Mouse (Mus musculus) heart, embryonic 11.5 days (tissue): ENCODE measurements around the gene Cog8. TPM values are rescaled to one million over a fixed set of nuclear protein-coding genes. Genes with fewer than 3 reads are reported as not detected.
"Not testable (repeated sequence)": the region's sequence is repeated elsewhere in the genome, so short reads cannot be mapped to it uniquely, and the experiment has no call there.

ENCODE experiments used
- ATAC-seq: fragments of 200-750 bp; cut with Nextera tagmentation; replicated peaks from 2 replicates; pipeline ENCODE4 v1.8.0; 2017; ENCODE audit warnings: moderate library complexity; ENCODE audit not compliant: insufficient number of reproducible peaks, low FRiP score, low TSS enrichment
- H3K27ac ChIP-seq: fragments of 300-500 bp; sonication (generic); 2 replicates; pipeline ENCODE4 v1.5.1; 2014; ENCODE audit warnings: mild to moderate bottlenecking, low read depth, low read length
- H3K27me3 ChIP-seq: fragments of 300-500 bp; sonication (generic); 2 replicates; pipeline ENCODE4 v1.6.1; 2014; ENCODE audit warnings: mild to moderate bottlenecking, low read length, mixed read lengths; ENCODE audit not compliant: control insufficient read depth, insufficient read depth
- H3K36me3 ChIP-seq: fragments of 300-500 bp; sonication (generic); 2 replicates; pipeline ENCODE4 v1.6.1; 2014; ENCODE audit warnings: mild to moderate bottlenecking, low read length, moderate library complexity, mixed read lengths; ENCODE audit not compliant: control insufficient read depth, insufficient read depth
- H3K4me1 ChIP-seq: fragments of 300-500 bp; sonication (generic); 2 replicates; pipeline ENCODE4 v1.6.1; 2014; ENCODE audit warnings: low read length; ENCODE audit not compliant: control insufficient read depth, insufficient read depth
- H3K4me2 ChIP-seq: fragments of 300-500 bp; sonication (generic); 2 replicates; pipeline ENCODE4 v1.6.1; 2014; ENCODE audit warnings: mild to moderate bottlenecking, moderate library complexity
- H3K4me3 ChIP-seq: fragments of 300-500 bp; sonication (generic); 2 replicates; pipeline ENCODE4 v1.5.1; 2014; ENCODE audit warnings: low read depth, low read length
- H3K9ac ChIP-seq: fragments of 300-500 bp; sonication (generic); 2 replicates; pipeline ENCODE4 v1.6.1; 2014; ENCODE audit warnings: mild to moderate bottlenecking, low read depth, low read length, moderate library complexity
- H3K9me3 ChIP-seq: fragments of 300-500 bp; sonication (generic); replicated peaks from 2 replicates; pipeline ENCODE4 v1.6.1; 2016; ENCODE audit warnings: low read length; ENCODE audit not compliant: control insufficient read depth
- WGBS: fragments of 180-500 bp; shearing (Covaris S2); extraction: QIAGEN DNeasy Blood & Tissue Kit; methylation state at CpG from one replicate; pipeline ENCODE4 v1.1.7; 2014; ENCODE audit not compliant: insufficient replicate concordance; 5-methylcytosine and 5-hydroxymethylcytosine counted together
- polyA plus RNA-seq: library from polyadenylated mRNA; unstranded; fragments of >200 nt; fragmentation: Nextera tagmentation; extraction: Ambion mirVana; gene quantifications from 2 replicates; pipeline ENCODE4 v1.2.1, GENCODE M21; 2014

Gene Cog8
- polyA plus RNA-seq, 1 experiment from 2014 or later: 31.5 TPM

DNA sequence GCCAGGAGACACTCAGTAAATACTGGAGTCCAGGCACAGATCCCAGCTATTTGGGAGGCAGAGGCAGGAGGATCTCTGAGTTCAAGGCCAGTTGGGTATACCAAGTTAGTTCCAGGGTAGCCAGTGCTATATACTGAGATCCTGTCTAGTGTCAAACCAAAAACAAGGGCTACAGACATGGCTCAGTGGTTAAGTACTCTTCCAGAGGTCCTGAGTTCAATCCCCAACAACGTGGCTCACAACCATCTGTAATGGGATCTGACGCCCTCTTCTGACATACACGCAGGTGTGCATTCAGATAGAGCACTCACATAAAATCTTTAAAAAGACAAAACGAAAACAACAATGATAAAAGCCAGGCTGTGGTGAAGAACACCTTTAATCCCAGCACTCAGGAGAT is 7.0 kb downstream of the Cog8 start:
- H3K9ac ChIP-seq: 0 out of 2 replicates have a peak overlapping the region, but pooled peaks have one; percentile 95

GRCm38 (mm10) chr8:107048061-107048941 is 8.2 kb downstream of the Cog8 start, which contains the start of gene Pdf:
Pdf (minus strand) TSS chr8:107048614.
- under 1% methylated on average over 87 of the region's 87 CpGs for WGBS
- no peaks in the 10 kb centered on the region for H3K27me3 ChIP-seq
- H3K9me3 ChIP-seq: no peaks in the 10 kb centered on the region
- peaks cover 11% of the 10 kb centered on the region; the same call in 1 of the 2 replicates for H3K4me1 ChIP-seq
- peak within 1 kb of the TSS; percentile 79 for H3K4me2 ChIP-seq
- peak; percentile 66 for ATAC-seq
- H3K27ac ChIP-seq: peak within 1 kb of the TSS; percentile 97
- peaks cover 58% of the 10 kb centered on the region for H3K36me3 ChIP-seq
- peak within 1 kb of the TSS; percentile 95 for H3K9ac ChIP-seq
- peak within 1 kb of the TSS; percentile 89 for H3K4me3 ChIP-seq

More for the DNA sequence above, 7.0 kb downstream of the Cog8 start:
- peak overlapping the region; percentile 89; the same call in 1 of the 2 replicates for H3K4me3 ChIP-seq
- peak overlapping the region; percentile 79 for H3K4me2 ChIP-seq
- no peaks in the 10 kb centered on the region for H3K27me3 ChIP-seq
- 92% methylated on average over 4 of the region's 4 CpGs for WGBS
- H3K9me3 ChIP-seq: no peaks in the 10 kb centered on the region
- peaks cover 51% of the 10 kb centered on the region for H3K36me3 ChIP-seq
- no peak overlapping the region for H3K27ac ChIP-seq
- H3K4me1 ChIP-seq: peaks cover 11% of the 10 kb centered on the region; the same call in 1 of the 2 replicates
- ATAC-seq: no peak

- WGBS: 71% methylated on average over 5 of the region's 5 CpGs
- H3K4me1 ChIP-seq: peaks cover 11% of the 10 kb centered on the region; the same call in 1 of the 2 replicates
- no peak for ATAC-seq
- no peak overlapping the region for H3K4me3 ChIP-seq
- no peak overlapping the region for H3K27ac ChIP-seq
- no peaks in the 10 kb centered on the region for H3K9me3 ChIP-seq
- H3K36me3 ChIP-seq: peaks cover 56% of the 10 kb centered on the region
- H3K4me2 ChIP-seq: peak overlapping the region; percentile 79
- no peak overlapping the region for H3K9ac ChIP-seq
- H3K27me3 ChIP-seq: no peaks in the 10 kb centered on the region
These were observed 9.5 kb downstream of the Cog8 start for GRCm38 (mm10) chr8:107046976-107047375.

DNA sequence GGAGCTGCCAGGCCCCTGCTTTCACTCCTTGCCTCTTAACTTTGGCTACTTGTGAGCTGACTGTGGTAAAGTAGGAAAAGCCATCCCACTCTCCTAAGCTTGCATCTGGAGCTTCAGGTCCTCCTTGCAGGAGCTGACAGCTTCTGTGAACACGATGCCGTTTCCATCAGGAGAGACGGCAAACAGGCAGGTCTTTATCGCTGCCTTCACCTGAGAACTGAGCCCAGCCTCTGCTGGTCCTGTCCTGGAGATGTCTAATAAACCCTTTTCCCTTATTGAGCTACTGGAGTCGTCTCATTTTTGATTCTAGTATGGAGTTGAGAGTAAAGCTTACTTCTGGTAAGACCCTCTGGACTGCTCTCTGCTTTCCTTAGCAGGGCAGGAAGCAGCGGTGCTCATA is 11.0 kb downstream of the Cog8 start:
- no peaks in the 10 kb centered on the region for H3K9me3 ChIP-seq
- H3K4me1 ChIP-seq: peaks cover 11% of the 10 kb centered on the region; the same call in 1 of the 2 replicates
- no peak overlapping the region for H3K9ac ChIP-seq
- no peaks in the 10 kb centered on the region for H3K27me3 ChIP-seq
- H3K36me3 ChIP-seq: peaks cover 47% of the 10 kb centered on the region
- WGBS: 83% methylated on average over 6 of the region's 6 CpGs
- no peak overlapping the region for H3K4me2 ChIP-seq
- no peak for ATAC-seq
- no peak overlapping the region for H3K4me3 ChIP-seq
- H3K27ac ChIP-seq: no peak overlapping the region

DNA sequence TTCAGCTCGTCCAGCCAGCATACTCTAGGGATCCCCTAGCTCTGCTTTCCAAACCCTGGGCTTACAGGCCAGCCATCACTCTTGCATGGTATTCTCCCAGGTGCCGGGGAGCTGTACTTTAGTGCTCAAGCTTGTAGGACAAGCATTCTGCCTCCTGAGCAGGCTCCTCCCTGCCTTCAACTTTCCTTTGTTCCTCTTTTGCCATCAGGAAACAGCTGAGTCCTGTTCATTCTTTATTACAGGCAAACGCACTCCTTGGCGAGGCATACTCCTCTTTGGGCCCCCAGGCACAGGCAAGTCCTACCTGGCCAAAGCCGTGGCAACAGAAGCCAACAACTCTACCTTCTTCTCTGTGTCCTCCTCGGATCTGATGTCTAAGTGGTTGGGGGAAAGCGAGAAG is 15.9 kb downstream of the Cog8 start:
- ATAC-seq: no peak
- Histone ChIP-seq H3K27ac (no peak overlapping the region), H3K4me1 (no peaks in the 10 kb centered on the region), H3K4me3 (no peak overlapping the region), H3K9ac (no peak overlapping the region), H3K27me3 (no peaks in the 10 kb centered on the region), H3K4me2 (no peak overlapping the region), H3K36me3 (peaks cover 29% of the 10 kb centered on the region), H3K9me3 (no peaks in the 10 kb centered on the region)
- WGBS: 82% methylated on average over 7 of the region's 7 CpGs

GRCm38 (mm10) chr8:107036626-107037025 is 19.9 kb downstream of the Cog8 start:
- no peak for ATAC-seq
- 85% methylated on average over 8 of the region's 8 CpGs for WGBS
- H3K4me1 ChIP-seq: peaks cover 15% of the 10 kb centered on the region

GRCm38 (mm10) chr8:107035641-107036040 is 20.8 kb downstream of the Cog8 start:
- no peaks in the 10 kb centered on the region for H3K27me3 ChIP-seq
- no peak overlapping the region for H3K9ac ChIP-seq
- ATAC-seq: no peak
- H3K4me1 ChIP-seq: peaks cover 15% of the 10 kb centered on the region
- H3K4me3 ChIP-seq: no peak overlapping the region
- 89% methylated on average over 3 of the region's 3 CpGs for WGBS
- no peak overlapping the region for H3K4me2 ChIP-seq
- H3K36me3 ChIP-seq: peaks cover 4% of the 10 kb centered on the region
- no peak overlapping the region for H3K27ac ChIP-seq
- H3K9me3 ChIP-seq: no peaks in the 10 kb centered on the region

More at GRCm38 (mm10) chr8:107036626-107037025, 19.9 kb downstream of the Cog8 start:
- Histone ChIP-seq H3K4me3 (no peak overlapping the region), H3K4me2 (no peak overlapping the region), H3K27me3 (no peaks in the 10 kb centered on the region), H3K9me3 (no peaks in the 10 kb centered on the region), H3K9ac (no peak overlapping the region), H3K36me3 (peaks cover 6% of the 10 kb centered on the region), H3K27ac (no peak overlapping the region)

DNA sequence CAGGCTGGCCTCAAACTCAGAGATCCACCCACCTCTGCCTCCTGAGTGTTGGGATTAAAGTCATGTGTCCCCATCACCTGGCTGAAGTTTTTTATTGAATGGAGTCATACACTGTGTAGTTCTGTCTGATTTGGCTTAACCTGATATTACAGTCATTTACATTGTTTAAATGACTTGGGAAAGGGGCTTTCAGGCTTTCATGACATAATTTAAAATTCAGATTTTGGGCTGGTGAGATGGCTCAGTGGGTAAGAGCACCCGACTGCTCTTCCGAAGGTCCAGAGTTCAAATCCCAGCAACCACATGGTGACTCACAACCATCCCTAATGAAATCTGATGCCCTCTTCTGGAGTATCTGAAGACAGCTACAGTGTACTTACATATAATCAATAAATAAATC is 22.9 kb downstream of the Cog8 start:
- not testable (repeated sequence) for H3K9ac ChIP-seq, ATAC-seq, H3K9me3 ChIP-seq, H3K36me3 ChIP-seq, H3K4me2 ChIP-seq, H3K4me3 ChIP-seq, H3K27ac ChIP-seq, H3K27me3 ChIP-seq
- 92% methylated on average over 2 of the region's 2 CpGs for WGBS
- H3K4me1 ChIP-seq: peaks cover 15% of the 10 kb centered on the region
